Mouse (Mus musculus) 416B (cell line): ENCODE measurements at regions not wholly inside any gene's neighbourhood (a gene's known extent, or its start where the extent isn't known, plus 50 kb on each side); places are given as distances from the start of the nearest gene placed in this dataset.

ENCODE experiments used
- DNase-seq: peaks from one replicate; pipeline ENCODE4 v3.0.0; 2011; ENCODE audit warnings: low read depth

DNA sequence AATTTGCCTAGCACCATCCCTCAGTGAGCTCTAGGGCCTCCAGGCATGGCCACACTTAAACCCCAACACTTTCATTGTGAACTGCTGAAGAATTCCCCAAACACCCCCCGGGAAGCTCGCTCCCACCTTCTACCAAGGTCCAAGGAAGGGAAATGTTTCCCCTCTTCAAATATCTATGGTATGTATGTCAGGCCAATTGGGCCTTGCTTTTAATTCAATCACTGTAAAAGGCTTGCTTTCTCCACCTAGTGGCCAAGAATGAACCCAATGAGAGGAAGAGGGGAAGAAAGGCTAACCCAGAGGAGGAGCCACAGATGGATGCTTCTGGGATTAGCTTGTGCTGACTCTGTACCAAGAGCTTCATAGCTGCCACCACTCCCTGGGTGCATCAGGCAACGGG is 336.3 kb upstream of the Tgfbr2 start:
- peak; percentile 24 for DNase-seq

DNA sequence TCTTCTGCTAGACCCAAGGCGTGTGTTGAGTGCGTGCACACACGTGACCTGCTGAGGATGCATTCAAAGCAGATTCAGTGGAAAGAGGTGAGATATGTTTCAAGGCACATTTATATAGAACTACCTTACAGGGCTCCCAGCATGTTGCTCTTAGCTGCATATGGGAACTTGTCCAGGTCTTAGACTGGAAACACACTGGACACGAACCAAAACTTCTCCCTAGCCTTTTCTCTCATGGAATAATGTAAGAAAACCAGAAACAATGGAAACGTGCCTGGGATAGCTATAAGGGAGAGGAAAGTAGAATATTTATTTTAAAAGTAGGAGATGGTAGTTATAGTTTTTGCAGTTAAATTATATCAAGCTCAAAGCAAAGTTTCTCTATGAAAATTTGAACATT is 332.6 kb upstream of the Tgfbr2 start:
- DNase-seq, result no peak

DNA sequence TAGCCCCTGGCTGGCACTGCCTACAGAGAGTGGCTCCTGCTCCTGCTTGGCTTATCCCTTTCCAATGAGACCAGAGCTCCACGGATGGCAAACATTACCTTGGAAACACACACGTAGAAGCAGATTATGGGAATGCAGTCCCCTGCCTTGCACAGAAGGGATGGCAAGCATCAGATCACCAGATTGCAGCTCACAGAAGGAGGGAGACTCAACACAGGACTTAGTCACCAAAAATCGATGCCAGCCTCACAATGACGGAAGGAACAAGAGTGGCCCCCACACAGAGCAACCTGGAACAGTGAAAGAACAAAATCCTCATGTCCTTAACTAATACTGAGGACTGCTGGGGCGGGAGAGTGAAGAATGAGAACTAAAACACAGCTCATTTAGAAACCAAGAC is 327.7 kb upstream of the Tgfbr2 start:
- no peak for DNase-seq

GRCm38 (mm10) chr9:116500951-116501350 is 325.8 kb upstream of the Tgfbr2 start:
- DNase-seq, result no peak

- peak; percentile 9 for DNase-seq
These were observed 316.1 kb upstream of the Tgfbr2 start for GRCm38 (mm10) chr9:116491227-116491626.

DNA sequence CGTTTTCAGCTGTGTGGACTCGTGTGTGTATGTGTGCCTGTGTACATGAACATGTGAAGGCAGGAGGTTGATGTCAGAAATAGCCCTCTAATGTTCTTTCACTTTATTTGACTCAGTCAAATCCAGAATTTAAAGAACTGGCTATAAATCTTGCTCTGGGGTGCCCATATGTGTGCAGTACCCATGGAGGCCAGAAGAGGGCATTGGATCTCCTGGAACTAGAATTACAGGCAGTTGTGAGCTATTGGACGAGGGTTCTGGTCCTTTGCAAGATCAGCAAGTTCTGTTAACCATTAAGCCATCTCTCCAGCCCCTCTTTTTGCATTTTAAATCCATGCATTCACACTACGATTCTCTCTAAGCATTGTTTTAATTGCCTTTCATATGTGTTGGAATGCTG is 314.6 kb upstream of the Tgfbr2 start:
- DNase-seq, result peak; percentile 53

DNA sequence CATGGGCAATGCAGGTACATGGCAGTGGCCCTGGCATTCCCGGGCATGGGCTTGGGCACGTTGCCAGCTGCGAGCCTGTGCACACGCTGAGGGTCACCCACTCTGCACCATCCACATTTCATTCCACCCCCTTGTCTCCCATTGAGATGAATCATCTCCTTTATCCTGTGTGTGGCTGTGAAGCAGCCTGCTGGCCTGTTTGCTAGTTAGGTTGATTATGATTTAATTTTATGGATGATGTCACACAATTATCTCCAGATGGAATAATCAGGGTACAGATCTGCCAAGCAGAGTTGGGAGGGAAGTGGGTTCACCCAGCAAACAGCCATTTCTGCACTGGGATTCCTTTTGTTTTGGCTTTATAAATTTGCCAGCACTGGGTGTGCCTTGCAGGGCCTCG is 314.1 kb upstream of the Tgfbr2 start:
- DNase-seq, result no peak

DNA sequence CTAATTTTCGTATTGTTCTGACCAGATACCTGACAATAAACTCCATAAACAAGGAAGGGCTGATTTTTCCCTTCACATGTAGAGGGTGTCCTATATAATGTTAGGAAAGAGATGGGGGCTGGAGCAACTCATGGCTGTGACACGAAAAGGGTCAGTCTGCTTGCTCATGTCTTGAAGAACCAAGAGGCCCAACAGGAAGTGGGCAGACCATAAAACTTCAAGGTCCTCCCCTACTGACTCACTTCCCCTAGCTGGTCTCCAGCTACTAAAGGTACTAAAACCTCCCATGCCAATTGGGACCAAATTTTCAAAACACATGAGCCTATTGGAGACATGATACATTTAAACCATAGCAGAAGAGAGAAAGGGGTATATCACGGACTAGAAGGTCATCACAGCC is 302.1 kb upstream of the Tgfbr2 start:
- DNase-seq, result peak; percentile 82

DNA sequence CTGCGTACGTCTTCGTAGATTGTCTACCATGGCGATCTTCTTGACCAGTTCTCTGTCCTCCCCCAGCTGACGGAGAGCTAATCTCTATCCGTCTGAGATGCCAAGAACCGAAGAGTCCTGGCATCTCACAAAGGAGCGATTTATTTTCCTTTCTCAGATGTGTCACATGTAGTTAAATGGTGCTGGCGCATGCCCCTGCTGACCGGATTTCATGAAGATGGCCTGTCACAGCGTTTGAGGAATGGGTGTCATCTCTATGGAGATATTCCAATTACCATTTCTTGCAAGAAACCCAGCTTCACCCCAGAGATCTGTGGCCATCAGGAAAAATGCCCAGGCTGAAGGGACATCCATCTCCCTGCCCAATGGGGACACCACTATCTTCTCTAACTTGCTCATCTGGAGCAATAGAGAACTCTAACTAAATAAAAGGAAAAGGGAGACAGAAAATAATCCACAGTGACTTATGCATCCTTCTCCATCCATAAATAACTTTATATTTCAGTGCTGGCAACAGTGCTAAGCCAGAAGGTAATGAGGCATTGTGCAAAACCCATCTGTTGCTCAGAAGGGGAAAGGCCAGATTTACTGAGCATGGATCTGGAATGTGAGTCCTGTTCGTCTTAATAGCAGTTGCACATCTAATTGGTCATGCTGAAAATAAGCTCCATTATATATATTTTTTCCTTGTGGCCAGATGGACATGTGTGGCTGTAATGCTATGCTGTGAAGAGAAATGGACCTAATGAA is 300.2 kb upstream of the Tgfbr2 start:
- no peak for DNase-seq

GRCm38 (mm10) chr9:116472855-116473254 is 297.7 kb upstream of the Tgfbr2 start:
- peak; percentile 3 for DNase-seq

GRCm38 (mm10) chr9:116468569-116469250 is 293.6 kb upstream of the Tgfbr2 start:
- no peak for DNase-seq

GRCm38 (mm10) chr9:116466336-116466735 is 291.2 kb upstream of the Tgfbr2 start:
- DNase-seq, result no peak

DNA sequence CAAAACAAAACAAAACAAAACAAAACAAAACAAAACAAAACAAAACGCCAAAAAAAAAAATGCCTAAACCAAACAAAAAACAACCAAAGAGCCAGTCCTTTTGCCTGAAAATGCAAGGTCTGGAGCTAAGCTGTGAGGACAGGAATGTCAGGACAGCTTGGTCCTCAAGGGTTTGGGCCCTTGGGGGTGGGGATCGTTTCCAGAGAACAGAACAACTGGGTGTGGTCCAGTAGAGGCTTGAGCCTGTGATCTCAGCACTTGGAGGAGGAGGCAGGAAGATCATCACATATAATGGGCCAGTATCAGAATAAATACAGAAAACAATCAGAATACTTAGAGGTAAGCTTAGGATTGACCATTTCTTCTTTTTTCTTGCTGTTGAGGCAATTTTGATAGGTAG is 289.5 kb upstream of the Tgfbr2 start:
- DNase-seq, result no peak

DNA sequence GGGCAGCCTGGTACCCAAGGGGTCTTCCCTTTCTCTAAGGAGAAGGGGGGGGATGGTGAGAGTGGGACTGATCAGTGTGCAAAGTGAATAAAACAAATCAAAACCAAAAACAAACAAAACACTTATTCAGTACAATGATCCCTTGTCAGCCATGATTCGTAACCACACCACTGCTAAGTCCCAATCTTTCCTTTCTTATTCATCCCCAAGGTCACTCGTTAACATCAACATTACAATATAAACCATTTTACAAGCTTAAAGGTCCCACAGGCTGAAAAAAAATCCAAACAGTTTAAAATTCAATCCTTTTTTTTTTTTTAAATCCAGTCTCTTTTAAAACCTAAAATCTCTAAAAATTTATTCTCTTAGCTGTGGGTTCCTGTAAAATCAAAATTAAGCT is 287.1 kb upstream of the Tgfbr2 start:
- no peak for DNase-seq

DNA sequence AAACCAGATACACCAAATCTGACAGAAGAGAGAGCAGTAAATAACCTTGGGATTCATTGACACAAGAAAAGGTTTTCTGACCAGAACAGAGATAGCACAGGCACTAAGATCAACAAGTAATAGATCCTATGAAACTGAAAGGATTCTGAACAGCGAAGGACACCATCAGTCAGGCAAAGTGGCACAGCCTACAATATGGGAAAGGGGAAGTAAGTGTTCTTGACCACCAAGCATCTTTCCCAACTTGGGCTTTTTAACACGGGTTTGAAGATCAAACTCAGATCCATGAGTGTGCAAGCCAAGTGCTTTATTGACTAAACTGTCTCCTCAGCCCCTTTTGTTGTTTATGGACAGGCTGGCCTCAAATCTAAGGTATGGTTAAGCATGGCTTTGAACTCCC is 284.9 kb upstream of the Tgfbr2 start:
- DNase-seq, result no peak

GRCm38 (mm10) chr9:116452050-116452449 is 276.9 kb upstream of the Tgfbr2 start:
- DNase-seq, result no peak

DNA sequence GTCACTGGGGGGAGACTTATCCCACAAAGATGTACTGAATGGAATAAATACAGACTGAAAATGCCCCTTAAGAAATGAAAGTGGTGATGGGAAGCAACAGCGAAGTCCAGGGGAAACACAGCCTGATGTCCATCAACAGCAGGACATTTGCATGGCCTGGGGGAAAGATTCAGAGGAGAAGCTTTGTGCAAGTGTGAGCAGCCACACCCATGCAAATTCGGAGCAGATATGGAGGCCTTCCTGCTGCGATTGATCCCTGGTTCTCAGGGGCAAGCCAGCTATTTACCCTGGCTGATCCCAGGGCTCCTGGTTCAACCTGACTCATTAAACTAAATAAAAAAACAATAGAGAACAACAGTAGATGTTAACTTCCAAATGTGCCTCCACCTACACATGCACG is 275.7 kb upstream of the Tgfbr2 start:
- no peak for DNase-seq

- DNase-seq, result no peak
These were observed 272.6 kb upstream of the Tgfbr2 start for GRCm38 (mm10) chr9:116447734-116448133.

GRCm38 (mm10) chr9:116438580-116438979 is 263.4 kb upstream of the Tgfbr2 start:
- peak; percentile 9 for DNase-seq

DNA sequence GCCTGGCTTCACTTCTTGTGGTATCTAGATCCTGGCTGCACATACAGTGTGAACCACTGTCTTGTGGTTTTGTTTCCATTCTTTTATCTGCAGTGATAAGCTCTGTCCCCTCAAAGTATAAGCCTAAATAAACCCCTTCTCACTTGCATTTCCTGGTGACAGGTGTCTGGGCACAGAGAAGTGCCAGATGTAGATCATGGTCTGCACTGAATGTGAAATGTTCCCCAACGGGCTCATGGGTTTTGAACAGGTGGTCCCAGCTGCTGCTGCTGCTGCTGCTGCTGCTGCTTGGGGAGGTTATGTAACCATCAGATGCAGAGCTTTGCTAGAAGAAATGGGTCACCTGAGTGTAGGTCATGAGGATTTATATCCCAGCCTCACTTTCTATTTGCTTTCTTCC is 259.3 kb upstream of the Tgfbr2 start:
- DNase-seq, result no peak

DNA sequence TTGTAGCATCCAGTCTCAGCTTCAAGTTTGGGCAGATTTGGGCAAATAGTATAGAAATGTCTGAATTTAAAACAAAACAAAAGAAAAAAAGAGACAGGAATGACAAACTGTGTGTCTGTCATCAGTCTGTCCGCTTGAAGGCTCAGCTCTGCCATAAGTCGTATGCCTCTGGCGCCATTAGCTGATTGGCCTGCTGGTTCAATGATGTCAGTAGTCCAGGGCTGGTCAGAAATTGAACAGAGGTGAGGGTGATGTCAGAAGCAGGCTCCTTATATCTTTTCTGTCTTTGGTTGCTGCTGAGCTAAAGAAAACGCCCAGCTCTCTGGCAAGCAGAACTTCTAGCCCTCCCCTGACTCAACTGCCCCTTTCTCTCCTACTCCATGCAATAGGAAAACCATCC is 253.9 kb upstream of the Tgfbr2 start:
- DNase-seq, result no peak

DNA sequence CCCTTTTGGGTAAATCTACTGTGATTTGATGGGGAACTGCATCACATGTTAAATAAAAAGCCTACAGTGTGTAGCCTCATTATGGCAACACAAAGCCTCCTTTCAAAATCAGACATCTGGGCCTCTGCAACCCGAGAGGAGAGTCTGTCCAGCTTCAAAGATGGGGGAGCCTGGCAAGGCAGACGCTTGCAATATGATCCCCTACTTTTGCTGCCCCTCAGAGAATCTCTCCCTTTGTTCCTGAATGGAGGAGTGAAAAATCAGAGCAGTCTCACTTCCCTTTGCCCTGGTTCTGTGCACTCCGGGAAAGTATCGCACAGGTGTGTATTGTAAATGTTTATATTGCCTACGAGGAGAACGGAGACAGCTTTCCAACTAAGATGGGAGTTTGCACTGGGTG is 253.3 kb upstream of the Tgfbr2 start:
- no peak for DNase-seq

- no peak for DNase-seq
These were observed 252.1 kb upstream of the Tgfbr2 start for GRCm38 (mm10) chr9:116427278-116427677.
